Mouse (Mus musculus): ENCODE data around the gene Tmem255b. TPM values are rescaled to one million over a fixed set of nuclear protein-coding genes. Genes with fewer than 3 reads are reported as not detected.

Tmem255b gene
- total RNA-seq (2021) (1 to 10 TPM in 1 of 2 experiments, under 1 TPM in 1; 0.49 to 1.4 TPM), polyA plus RNA-seq (2012; rRNA removed) (3.2 and 5.7 TPM in 2 replicates)
- long read RNA-seq, partial matches to known transcripts, result 0 of 1 reads
- long read RNA-seq, other reads (novel, unspliced or antisense), result 0 of 1 reads

- DNase-seq, result no peak
Observed at GRCm38 (mm10) chr8:13434889-13435288, at the start of gene Tmem255b. TSS of gene Tmem255b (plus strand) at chr8:13435189.

- DNase-seq, result no peak
Observed at GRCm38 (mm10) chr8:13386366-13386765, 48.6 kb upstream of the Tmem255b start.

DNA sequence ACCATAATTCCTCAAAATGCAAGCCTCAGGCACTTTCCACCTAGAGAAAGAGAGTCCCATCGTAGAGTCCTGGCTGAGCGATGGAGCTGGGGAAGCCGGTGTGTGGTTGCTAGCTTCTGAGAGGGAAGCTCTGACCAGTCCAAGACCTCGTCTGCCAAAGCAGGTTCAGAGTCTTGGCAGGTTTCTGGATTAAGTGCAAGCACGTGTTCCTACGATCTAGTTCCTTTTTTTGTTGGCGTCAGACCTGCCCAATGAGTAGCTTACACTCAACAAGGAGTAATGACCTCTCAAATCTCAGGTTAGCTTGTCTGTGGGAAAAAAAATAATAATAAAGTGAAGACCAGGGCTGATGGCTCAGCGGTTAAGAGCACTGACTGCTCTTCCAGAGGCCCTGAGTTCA, 47.3 kb upstream of the Tmem255b start:
- no peak for DNase-seq

GRCm38 (mm10) chr8:13388744-13389143, 46.2 kb upstream of the Tmem255b start:
- no peak for DNase-seq

DNA sequence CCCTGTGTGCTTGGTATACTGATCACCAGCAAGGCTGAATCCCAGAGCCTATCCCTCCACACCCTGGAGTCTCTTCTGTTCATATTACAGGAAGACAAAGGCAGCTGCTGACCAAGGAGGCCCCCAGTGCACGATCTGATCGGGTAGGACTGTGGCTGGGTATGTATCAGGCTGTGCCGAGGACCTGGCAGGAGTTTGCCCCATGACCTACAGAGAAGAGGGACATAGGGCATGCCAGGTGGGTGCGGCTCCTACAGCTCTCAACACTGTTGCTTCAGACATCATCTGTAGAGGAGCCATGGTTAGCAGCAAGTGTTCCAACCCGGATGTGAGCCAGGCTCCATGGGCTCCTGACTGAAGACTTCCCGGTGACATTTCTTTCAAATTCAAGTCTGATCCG, 41.1 kb upstream of the Tmem255b start:
- no peak for DNase-seq

DNA sequence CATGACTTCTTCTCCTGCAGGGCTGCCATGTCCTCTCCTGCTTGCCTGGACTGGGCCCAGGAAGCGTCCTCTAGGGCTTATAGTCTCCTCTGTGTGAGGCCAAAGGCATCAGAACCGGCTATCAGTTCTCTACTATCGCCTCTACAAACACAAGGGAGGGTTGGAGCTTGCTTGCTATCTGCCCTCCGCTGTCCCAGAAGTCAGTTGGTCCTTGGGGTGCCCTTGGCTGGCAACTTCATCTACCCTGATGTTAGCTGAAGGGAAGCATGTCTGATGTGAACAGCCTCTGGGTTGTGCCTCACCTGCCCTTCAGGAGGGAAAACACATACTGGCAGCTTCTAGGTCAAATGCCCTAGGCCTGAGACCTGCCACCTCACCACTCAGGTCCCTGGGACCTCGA, 38.3 kb upstream of the Tmem255b start, which contains the start of gene Atp4b:
TSS of gene Atp4b (minus strand) at position 101 of the 400 bp plus-strand sequence.
- DNase-seq, result no peak

DNA sequence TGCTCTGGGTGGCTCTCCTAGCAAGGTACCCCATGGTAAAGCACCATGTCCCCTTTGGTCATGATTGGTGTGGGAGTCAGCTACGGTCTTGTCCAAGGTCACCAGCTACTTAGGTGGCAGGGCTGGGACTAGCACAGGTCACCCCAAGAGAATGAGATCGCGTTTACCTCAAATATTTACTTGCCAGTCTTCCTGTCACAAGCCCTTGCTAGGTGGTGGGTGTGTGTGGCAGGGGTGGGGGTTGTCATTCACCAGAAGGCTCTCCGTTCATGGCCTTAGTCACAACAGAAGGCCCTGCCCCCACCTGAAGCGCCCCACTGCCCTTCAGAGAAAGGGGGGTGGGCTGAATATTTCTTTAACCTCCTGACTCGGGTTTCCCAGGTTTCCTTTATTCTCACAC, 31.5 kb upstream of the Tmem255b start:
- DNase-seq, result no peak

GRCm38 (mm10) chr8:13404666-13405131, 30.3 kb upstream of the Tmem255b start, which contains the start of gene Grk1:
TSS of gene Grk1 (plus strand) at chr8:13405081.
- no peak for DNase-seq

DNA sequence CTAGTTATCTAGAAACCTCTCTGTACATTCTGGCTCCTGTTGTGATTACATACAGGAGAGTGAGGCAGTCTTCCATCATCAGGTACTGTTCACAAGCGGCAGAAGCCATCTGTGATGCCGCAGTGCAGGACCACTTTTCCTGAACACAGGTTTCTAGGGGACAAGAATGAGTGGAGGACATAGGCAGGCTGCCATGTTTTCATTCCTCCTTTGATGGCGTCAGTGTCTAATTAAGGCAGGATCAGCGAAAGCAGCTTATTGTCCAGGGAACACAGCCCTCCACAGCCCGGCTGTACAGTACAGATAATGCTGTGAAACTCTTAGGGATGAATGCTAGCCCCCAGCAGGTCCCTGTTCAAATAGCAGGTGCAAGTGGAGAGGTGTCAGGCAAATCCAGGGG, 29.0 kb upstream of the Tmem255b start:
- no peak for DNase-seq

DNA sequence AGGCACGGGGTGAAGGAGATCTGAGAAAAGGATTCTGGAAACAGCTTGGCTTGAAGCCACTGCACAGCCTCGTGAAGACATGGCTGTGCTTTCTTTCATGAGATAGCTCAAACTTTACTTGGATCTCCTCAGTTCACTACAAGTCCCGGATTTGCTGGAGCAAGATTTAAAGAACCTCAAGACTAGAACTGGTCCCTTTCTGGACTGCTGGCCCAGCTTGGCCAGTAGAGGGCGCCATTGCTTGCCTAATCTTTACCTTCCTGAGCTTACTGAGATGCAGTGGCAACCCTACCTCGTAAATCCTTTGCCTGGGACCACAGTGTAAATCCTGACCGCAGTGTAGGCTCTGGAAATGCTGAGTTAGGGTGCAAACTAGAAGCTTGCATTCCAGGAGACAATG, 23.4 kb upstream of the Tmem255b start:
- DNase-seq, result peak; percentile 49

GRCm38 (mm10) chr8:13412891-13413558, 22.0 kb upstream of the Tmem255b start:
- peak; percentile 54 for DNase-seq

DNA sequence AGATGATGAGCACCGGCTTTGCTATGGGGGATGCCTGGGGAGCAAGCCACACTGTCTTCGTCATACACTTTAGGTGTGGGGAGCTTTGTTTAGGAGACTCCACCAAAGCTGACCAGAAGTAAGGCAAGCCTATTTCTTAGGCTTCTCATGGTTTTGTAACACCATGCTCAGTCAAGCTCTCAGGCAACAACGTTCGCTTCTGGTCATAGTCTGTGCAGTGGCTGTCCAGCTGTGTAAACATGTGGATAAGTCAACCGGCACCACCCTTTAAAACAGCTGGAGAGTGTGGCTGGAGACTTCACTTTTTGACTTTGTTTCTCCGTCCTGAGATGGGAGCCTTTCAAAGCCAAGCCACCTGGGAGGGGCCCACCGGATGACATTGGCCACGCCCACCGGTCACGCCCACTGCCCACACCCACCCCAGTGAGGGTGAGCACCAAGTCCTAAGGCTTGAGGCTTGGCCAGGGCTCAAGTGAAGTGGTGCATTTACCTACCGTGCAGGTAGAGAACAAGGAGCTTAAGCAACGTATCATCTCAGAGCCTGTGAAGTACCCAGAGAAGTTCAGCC, 21.1 kb upstream of the Tmem255b start:
- no peak for DNase-seq

- no peak for DNase-seq
Observed at GRCm38 (mm10) chr8:13415879-13416278, 19.1 kb upstream of the Tmem255b start.

GRCm38 (mm10) chr8:13419111-13419639, 15.8 kb upstream of the Tmem255b start:
- no peak for DNase-seq

DNA sequence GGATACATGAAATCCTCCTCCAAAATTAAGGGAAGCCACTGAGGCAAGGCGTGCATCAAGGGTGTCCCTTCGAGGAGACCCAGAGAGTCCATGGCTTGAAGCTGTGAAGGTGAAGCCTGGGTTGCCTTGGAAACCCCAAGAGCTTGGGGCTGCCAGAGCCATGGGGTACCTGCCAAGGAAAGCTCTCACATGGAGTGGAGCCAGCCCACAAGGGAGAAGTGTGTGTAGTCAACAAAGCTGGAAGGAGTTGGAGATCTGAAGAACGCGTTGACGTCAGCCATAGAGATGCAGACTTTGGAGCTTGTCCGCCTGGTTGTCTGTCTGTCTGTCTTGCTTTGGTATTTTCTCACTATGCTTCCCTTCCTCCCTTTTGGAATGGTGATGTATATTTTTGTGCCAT, 14.0 kb upstream of the Tmem255b start:
- peak; percentile 30 for DNase-seq

DNA sequence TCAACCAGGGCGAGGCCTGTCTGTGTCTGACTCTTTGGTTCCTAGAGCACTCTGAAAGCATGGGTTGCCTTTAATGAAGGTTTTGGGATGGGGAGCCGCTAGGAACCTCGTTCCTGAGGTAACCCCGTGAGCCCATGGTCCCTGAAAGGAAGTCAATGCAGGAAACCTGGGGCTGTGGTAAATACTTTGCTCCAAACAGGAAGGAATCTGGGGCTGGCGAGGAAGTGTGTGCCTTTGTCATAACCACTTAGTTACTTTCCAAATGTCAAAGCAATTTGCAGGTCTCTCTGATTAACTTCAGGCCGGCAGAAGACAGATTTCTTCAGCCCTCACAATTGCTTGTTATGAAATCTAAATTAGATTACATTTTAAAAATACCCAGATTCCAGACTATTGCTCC, 7.6 kb upstream of the Tmem255b start:
- no peak for DNase-seq

DNA sequence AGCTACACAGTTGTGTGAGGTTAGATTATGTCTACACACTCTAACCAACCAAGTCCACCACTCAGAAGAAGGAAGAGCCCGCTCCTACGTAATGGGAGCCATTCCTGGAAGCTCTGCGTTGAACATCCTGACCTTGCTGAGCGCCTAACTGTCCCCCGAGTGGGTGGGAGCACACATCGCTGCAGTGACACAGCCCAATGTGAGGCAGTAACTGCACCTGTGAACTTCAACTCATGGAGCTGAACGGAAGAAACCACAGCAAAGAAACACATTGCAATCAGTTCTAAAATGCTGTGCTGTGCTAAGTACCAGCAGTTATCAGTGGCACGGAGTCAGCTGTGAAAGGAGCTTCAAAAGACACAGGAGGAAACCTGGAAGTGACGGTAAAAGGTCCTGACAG, 6.8 kb upstream of the Tmem255b start:
- DNase-seq, result no peak

GRCm38 (mm10) chr8:13430412-13430811, 4.6 kb upstream of the Tmem255b start:
- no peak for DNase-seq

- no peak for DNase-seq
Observed at GRCm38 (mm10) chr8:13430866-13431265, 4.1 kb upstream of the Tmem255b start.

DNA sequence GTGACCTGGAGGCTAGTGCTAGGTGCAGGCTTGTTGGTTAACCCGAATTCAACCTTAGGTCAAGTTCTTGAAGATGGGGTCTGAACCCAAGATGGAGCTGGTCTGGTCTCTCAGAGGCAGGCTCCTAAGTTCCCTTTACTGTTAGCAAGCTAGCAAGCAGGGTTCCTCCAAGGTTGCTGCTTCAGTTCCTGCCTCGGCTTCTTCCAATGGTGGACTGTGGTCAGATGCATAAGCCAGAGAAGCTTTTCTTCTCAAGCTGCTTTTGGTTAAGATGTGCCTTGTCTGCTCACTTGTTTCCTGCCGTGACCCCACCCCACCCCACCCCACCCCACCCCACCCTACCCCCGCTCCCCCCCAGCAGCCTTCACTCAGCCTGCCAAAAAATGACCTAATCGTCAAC, 1.9 kb upstream of the Tmem255b start:
- DNase-seq, result no peak

DNA sequence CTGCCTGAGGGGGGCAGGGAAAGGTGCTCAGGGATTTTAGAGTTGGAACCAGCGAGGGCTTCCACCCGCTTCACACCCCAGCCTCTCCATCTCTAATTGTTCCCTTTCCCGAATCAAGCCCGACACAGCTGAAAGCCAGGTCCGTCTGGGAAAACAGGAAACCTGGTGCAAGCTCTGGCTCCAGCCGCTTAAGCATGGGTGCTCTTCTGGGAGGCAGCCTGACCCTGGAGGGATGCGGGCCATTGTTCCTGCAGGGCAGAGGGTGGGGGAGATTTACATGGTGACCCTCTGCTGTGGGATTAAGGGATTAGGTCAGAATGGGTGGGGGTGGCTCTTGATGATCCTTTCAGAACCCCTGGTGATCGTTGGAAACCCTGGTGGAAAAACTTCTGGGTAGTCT, 1.1 kb downstream of the Tmem255b start:
- DNase-seq, result no peak

DNA sequence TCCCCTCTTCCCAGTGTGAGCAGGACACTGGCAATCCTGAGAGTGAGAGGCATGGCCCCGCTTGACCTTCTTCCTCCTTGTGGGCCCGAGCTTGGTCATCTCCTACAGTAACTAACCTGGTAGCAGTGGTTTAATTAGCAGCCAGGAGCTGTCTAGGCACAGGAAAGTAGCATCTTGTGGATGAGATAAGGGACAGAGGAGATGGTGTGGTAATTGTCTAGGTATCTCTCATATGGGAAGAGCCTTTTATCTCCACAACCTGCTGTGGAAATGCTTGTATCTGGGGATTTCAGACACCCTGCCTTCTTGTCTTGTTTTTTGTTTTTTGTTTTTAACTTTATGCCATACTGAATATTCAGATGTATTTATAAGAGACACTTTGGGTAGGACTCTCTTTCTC, 2.5 kb downstream of the Tmem255b start:
- DNase-seq, result no peak

- no peak for DNase-seq
Observed at GRCm38 (mm10) chr8:13442152-13442551, 7.2 kb downstream of the Tmem255b start.

Data from adrenal gland, adult 2 months (tissue).